Mouse (Mus musculus): Measurements from ENCODE around the gene D930007J09Rik. TPM values are rescaled to one million over a fixed set of nuclear protein-coding genes. Genes with fewer than 3 reads are reported as not detected.

Gene D930007J09Rik
- polyA plus RNA-seq, 1 experiment from 2014 or later, result not detected

DNA sequence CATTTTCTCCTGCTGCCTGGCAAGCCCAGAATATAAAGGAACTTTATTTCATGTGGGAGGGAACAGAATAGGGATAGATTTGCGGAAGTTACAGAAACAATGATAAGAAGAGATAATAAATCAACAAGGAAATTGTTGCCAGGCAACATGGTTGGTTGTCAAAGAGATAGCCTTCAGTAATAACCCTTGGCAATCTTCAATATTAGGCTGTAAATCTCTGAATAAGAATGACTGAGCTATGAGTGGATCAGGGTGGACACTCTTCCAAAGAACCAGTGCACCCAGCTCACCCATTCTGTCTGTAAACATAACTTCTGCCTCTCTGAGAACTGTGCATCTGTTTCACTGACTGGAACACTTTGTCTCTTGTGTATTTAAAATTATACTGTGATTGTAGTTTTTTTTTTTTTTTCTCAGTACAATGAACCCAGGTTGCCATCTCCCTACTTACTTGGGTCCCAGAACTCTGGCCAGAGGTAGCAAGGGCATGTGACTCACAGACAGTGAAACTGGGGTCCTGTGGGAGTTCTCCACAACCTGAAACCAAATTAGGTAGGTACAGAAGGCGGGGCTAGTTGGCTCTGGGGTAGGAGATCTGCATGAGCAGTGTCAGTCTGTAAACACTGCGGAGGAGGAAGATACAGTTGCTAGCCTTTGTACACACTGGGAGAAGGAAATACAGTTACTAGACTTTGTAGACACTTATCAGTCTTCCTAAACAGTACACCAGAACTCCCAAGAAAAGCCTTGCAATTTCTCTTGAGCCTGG is 29.0 kb upstream of the D930007J09Rik start:
- 86% methylated on average over 3 of the region's 3 CpGs for WGBS
- ATAC-seq (replicated peaks), result no peak
- H3K27me3 ChIP-seq (replicated peaks), result no peaks in the 10 kb centered on the region

DNA sequence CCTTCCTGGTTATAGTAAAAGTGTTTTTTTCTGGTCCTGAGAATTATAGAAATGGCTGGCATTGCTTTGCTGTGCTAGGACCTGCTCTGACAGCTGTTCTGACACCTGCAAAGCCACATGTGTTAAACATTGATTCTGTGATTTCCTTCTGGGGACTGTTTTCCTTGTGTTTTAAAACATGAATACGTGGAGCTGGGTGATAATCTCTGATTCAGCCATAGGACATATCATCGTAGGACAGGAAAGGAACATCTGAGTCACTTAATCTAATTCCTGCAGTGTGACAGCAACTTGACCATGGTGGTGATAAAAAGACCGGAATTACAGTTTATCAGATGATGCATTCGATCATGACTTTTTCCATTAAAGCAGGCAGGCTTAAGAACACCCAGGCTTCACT is 26.2 kb upstream of the D930007J09Rik start:
- no peaks in the 10 kb centered on the region for H3K9me3 ChIP-seq
- 92% methylated on average over 4 of the region's 4 CpGs for WGBS
- no peak for ATAC-seq (replicated peaks)
- H3K9ac ChIP-seq, result no peak overlapping the region
- H3K36me3 ChIP-seq (replicated peaks), result no peaks in the 10 kb centered on the region
- no peaks in the 10 kb centered on the region for H3K27me3 ChIP-seq (replicated peaks)
- no peaks in the 10 kb centered on the region for H3K4me1 ChIP-seq
- no peak overlapping the region for H3K4me3 ChIP-seq
- H3K27ac ChIP-seq, result no peak overlapping the region
- no peak overlapping the region for H3K4me2 ChIP-seq

More for the DNA sequence above, 29.0 kb upstream of the D930007J09Rik start:
- Histone ChIP-seq H3K4me2 (no peak overlapping the region), H3K27ac (no peak overlapping the region), H3K4me3 (no peak overlapping the region), H3K9ac (no peak overlapping the region), H3K36me3 (replicated peaks) (no peaks in the 10 kb centered on the region), H3K9me3 (no peaks in the 10 kb centered on the region), H3K4me1 (no peaks in the 10 kb centered on the region)

DNA sequence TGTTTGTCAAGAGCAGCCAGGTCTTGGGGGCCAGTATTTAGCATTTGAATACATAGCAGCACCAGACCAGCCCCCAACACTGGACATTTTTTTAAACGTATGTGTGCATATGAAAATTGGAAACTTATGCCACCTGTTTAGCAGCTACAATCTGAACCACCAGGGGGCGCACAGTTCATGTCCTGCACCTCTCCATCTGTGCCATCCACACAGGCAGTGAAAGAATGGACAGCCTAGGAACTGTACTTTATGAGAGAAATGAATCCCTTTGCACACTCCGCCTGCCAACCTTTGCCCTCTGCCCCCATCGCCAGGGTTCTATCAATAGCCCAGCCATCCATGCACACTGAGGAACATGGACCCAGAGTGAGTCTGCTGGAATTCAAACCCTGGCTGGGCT is 25.3 kb upstream of the D930007J09Rik start:
- H3K4me1 ChIP-seq, result no peaks in the 10 kb centered on the region
- H3K9me3 ChIP-seq, result no peaks in the 10 kb centered on the region
- WGBS, result 59% methylated on average over 4 of the region's 4 CpGs
- ATAC-seq (replicated peaks), result 0 out of 2 replicates have a peak, but pooled peaks have one; percentile 46
- no peak overlapping the region for H3K27ac ChIP-seq
- H3K9ac ChIP-seq, result no peak overlapping the region
- no peak overlapping the region for H3K4me2 ChIP-seq
- H3K4me3 ChIP-seq, result no peak overlapping the region
- no peaks in the 10 kb centered on the region for H3K36me3 ChIP-seq (replicated peaks)
- no peaks in the 10 kb centered on the region for H3K27me3 ChIP-seq (replicated peaks)

DNA sequence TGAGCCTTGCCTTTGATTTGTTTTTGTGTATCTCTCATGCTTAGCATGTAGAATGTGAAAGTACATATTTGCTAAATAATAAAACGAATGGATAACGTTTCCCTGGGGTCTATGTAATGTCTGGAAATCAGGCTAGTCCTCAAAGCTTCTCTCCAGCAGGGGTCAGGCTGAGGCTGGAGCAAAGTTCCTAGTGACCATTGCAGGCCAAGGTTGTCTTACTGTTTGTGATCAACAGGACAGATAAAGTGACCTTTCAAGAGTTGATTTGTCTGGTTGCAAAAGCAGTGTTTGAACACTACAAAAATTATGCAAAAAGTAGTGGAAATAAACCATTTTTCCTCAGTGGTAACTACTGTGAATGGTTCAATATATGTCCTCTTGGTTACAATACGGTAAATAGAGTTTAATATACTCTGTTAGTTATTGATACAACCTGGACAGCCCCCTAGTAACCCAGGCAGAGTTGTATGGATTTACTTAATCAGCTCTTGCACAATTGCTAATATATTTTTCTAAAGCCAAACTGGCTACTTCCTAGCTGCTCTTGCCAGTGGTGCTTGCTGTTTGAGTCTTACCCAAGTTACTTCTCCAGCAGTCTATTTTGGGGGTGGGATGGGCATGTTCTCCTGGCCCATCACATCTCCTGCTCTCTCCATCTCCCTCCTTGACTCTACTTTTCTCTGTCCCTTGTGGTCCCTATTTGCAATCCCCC is 24.6 kb upstream of the D930007J09Rik start:
- Histone ChIP-seq H3K9ac (no peak overlapping the region), H3K27me3 (replicated peaks) (no peaks in the 10 kb centered on the region), H3K36me3 (replicated peaks) (no peaks in the 10 kb centered on the region), H3K9me3 (no peaks in the 10 kb centered on the region), H3K4me2 (no peak overlapping the region), H3K4me3 (no peak overlapping the region), H3K27ac (no peak overlapping the region), H3K4me1 (no peaks in the 10 kb centered on the region)
- no peak for ATAC-seq (replicated peaks)
- 73% methylated on average over 3 of the region's 3 CpGs for WGBS

DNA sequence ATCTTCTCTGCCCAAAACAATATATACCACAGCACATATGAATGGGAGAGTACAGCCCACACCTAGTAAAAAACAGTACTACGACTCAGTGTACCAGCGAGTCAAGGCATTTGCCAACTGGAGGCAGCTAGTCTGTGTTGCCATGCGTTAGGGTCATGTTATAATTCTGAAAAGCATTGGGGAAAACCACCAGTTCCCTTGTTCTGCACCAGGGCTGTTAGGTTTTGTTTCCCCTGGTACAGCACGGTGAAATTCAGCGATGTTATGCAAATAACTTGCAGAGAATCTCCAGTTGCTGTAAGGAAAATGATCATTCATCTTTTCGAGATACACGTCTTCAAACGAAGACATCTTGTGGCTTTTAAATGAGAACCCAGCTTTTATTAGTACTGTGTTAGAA is 22.9 kb upstream of the D930007J09Rik start:
- H3K9me3 ChIP-seq, result no peaks in the 10 kb centered on the region
- H3K4me1 ChIP-seq, result no peaks in the 10 kb centered on the region
- ATAC-seq (replicated peaks), result no peak
- H3K36me3 ChIP-seq (replicated peaks), result peaks cover 5% of the 10 kb centered on the region; the same call in 1 of the 2 replicates
- H3K27me3 ChIP-seq (replicated peaks), result no peaks in the 10 kb centered on the region
- H3K9ac ChIP-seq, result no peak overlapping the region
- no peak overlapping the region for H3K27ac ChIP-seq
- H3K4me2 ChIP-seq, result no peak overlapping the region
- 95% methylated on average over 8 of the region's 8 CpGs for WGBS
- H3K4me3 ChIP-seq, result no peak overlapping the region

DNA sequence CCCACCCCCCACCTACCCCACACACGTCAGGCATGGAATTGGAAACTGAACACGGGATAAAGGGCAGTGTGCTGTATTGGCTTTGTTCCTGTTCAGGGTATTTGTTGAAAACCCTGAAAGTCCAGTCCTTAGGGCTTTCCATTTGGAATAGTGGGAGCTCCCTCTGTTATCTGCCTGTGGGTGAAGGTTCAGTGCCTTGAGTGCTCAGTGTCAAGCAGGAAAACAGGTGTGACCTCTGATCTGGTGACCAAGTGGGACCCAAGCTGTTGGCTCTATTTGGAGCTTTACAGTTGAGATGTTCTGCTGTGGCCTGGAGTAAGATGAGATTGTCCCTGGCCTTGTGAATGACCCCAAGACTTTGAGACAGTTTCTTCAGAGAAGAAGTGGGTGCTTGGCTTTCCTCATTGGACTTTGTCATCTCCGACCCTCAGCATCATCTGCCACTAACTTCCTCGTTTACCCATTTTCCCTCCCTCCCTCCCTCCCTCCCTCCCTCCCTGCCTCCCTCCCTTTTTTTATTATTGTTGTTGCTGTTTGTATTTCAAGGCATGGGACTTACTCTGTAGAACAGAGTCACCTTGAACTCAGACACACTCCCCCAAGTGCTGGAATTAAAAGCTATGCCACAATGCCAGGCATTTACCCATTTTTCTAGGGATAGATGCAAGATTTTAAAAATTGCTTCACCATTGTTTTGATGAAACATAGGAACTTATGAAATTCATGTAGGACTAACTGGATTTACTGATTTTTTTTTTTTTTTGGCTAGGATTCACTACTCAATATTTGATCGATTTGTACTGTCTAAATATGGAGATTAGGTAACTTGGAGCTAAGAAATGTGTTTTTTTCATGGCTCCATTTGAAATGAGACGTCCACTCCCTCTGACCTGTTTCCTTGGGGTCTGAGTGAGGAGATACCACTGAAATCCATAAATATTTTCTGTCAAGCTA is 22.0 kb upstream of the D930007J09Rik start:
- no peak overlapping the region for H3K4me3 ChIP-seq

DNA sequence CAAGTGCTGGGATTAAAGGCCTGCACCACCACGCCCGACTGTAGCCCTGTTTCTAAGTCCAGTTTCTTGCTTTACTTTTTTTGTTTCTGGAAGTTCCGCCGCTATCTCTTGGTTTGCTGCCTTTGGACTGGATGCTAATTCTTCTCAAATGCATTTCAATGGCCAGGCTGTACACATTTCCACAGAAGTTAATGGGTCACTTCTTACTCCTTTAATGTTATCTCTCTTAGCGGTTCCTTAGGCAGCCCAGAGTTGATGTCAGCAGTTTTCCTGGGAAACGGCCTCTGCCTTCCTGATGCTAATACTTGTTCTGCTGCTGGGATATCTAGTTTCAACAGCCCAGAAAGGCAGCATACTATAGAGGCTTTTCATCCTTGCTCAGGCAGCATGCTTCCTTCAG is 20.5 kb upstream of the D930007J09Rik start:
- no peak overlapping the region for H3K9ac ChIP-seq
- H3K36me3 ChIP-seq (replicated peaks), result peaks cover 24% of the 10 kb centered on the region
- no peak overlapping the region for H3K4me3 ChIP-seq
- H3K4me1 ChIP-seq, result no peaks in the 10 kb centered on the region
- no peaks in the 10 kb centered on the region for H3K27me3 ChIP-seq (replicated peaks)
- H3K27ac ChIP-seq, result no peak overlapping the region
- no peaks in the 10 kb centered on the region for H3K9me3 ChIP-seq
- WGBS, result 91% methylated on average over 6 of the region's 6 CpGs
- no peak overlapping the region for H3K4me2 ChIP-seq
- no peak for ATAC-seq (replicated peaks)

More for the DNA sequence above, 22.0 kb upstream of the D930007J09Rik start:
- Histone ChIP-seq H3K27me3 (replicated peaks) (no peaks in the 10 kb centered on the region), H3K4me2 (no peak overlapping the region), H3K9ac (no peak overlapping the region), H3K4me1 (no peaks in the 10 kb centered on the region), H3K9me3 (no peaks in the 10 kb centered on the region), H3K27ac (no peak overlapping the region), H3K36me3 (replicated peaks) (peaks cover 11% of the 10 kb centered on the region; the same call in 1 of the 2 replicates)
- 85% methylated on average over 6 of the region's 6 CpGs for WGBS
- ATAC-seq (replicated peaks), result no peak

DNA sequence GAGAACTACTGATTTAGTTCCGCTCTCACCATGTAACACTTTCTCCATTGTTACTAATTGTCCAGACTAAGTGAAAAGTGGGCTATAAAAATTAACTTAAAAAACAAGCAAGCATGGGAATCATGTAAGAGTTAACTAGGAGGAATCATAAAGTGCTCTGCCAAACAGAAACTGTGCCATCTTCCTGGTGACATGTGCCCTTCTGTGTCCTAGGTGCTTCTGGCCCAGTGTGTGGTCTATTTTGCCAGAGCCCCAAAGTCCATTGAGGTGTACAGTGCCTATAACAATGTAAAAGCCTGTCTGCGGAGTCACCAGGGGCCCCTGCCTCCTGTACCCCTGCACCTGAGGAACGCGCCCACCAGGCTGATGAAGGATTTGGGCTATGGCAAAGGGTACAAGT is 19.0 kb upstream of the D930007J09Rik start:
- Histone ChIP-seq H3K9me3 (no peaks in the 10 kb centered on the region), H3K4me2 (no peak overlapping the region), H3K36me3 (replicated peaks) (peaks cover 29% of the 10 kb centered on the region), H3K27me3 (replicated peaks) (no peaks in the 10 kb centered on the region), H3K4me3 (no peak overlapping the region), H3K4me1 (no peaks in the 10 kb centered on the region), H3K27ac (no peak overlapping the region), H3K9ac (no peak overlapping the region)
- 95% methylated on average over 4 of the region's 4 CpGs for WGBS
- no peak for ATAC-seq (replicated peaks)

DNA sequence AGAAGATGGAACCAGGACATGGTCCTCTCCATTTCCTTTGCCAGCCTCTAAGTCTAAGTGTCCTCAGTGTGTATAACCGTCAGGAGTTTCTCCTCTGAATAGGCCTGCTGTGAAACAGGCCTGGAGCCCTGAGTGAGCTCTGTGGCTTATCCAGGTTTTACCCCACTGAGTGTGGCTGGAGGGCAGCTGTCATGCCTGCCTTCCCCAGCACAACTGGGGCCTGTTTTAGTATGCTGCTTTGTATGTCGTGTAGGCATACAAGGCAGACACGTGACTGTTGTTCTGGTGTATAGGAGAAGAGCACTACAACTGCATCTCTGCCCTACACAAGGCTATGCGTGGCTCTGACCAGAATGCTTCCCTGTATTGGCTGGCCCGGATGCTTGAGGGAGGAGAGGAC is 17.3 kb upstream of the D930007J09Rik start:
- Histone ChIP-seq H3K9me3 (no peaks in the 10 kb centered on the region), H3K27ac (no peak overlapping the region), H3K9ac (no peak overlapping the region), H3K4me2 (no peak overlapping the region), H3K4me3 (no peak overlapping the region), H3K27me3 (replicated peaks) (no peaks in the 10 kb centered on the region), H3K36me3 (replicated peaks) (peaks cover 38% of the 10 kb centered on the region), H3K4me1 (no peaks in the 10 kb centered on the region)
- ATAC-seq (replicated peaks), result no peak
- 94% methylated on average over 5 of the region's 5 CpGs for WGBS

DNA sequence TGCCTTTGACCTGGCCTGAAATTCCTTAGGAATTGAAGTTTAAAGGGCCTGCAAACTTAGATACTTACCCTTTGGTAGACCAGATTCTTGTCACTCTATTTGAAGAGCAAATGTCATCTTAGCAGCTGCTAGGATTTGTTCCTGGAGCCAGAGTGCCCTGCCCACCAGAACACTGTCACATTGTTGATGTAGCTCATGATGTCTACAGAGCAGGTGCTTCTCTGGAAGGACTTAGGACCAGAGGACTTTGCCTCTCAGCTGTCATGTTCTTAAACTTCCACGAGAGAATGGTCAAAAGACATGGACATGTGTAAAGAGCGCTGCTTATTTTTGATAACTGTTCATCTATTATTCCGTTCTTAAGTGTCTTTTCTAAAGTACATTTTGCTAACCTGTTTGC is 16.6 kb upstream of the D930007J09Rik start:
- Histone ChIP-seq H3K9me3 (no peaks in the 10 kb centered on the region), H3K4me3 (no peak overlapping the region), H3K4me1 (no peaks in the 10 kb centered on the region), H3K36me3 (replicated peaks) (peaks cover 41% of the 10 kb centered on the region), H3K4me2 (no peak overlapping the region), H3K27me3 (replicated peaks) (no peaks in the 10 kb centered on the region), H3K27ac (no peak overlapping the region), H3K9ac (no peak overlapping the region)
- no peak for ATAC-seq (replicated peaks)
- WGBS, result 98% methylated on average over 3 of the region's 3 CpGs

DNA sequence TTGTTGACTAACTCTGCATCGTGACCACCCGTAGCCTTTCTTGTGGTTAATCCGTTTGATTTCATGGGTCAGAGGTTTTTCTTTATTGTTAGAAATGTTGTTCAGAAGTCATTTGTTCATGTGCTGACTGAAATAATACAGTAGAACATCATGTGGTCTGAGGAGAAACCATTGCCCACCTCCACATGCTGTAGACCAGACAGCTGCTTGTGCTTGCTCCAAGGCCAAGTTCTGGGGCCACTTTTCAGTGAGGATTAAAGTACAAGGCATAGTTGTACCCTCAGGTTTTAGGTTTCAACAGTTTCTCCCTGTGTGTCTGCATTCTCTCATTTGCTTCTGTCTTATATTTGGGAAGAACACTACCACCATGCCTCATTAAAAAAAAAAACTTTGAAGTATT is 5.0 kb upstream of the D930007J09Rik start:
- Histone ChIP-seq H3K27ac (no peak overlapping the region), H3K36me3 (replicated peaks) (peaks cover 27% of the 10 kb centered on the region), H3K4me2 (no peak overlapping the region), H3K9me3 (no peaks in the 10 kb centered on the region), H3K4me3 (no peak overlapping the region), H3K4me1 (peaks cover 21% of the 10 kb centered on the region), H3K9ac (no peak overlapping the region), H3K27me3 (replicated peaks) (no peaks in the 10 kb centered on the region)
- ATAC-seq (replicated peaks), result no peak
- 27% methylated on average over 3 of the region's 3 CpGs for WGBS

DNA sequence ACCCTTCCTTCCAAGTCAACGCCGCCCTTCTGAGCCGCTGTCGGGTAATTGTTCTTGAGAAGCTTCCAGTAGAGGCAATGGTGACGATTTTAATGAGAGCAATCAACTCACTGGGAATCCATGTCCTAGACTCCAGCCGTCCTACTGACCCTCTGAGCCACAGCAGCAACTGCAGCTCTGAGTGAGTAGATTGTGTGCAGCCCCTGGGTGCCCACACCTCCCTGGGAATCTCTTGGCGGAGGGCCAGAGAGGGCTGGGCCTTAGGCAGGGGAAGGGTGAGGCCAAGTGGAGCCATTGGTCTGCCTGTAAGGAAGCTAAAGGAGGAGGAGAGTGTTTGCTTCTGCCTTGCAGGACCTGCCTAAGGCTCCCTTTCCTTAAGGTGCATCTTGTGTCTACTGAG is 4.2 kb upstream of the D930007J09Rik start:
- H3K27me3 ChIP-seq (replicated peaks), result no peaks in the 10 kb centered on the region
- 72% methylated on average over 7 of the region's 7 CpGs for WGBS
- no peak overlapping the region for H3K27ac ChIP-seq
- H3K36me3 ChIP-seq (replicated peaks), result peaks cover 27% of the 10 kb centered on the region
- no peak for ATAC-seq (replicated peaks)
- H3K4me3 ChIP-seq, result no peak overlapping the region
- H3K9ac ChIP-seq, result no peak overlapping the region
- peaks cover 21% of the 10 kb centered on the region for H3K4me1 ChIP-seq
- no peaks in the 10 kb centered on the region for H3K9me3 ChIP-seq
- no peak overlapping the region for H3K4me2 ChIP-seq
